Mouse (Mus musculus) E14TG2a.4 (cell line): ENCODE measurements around the gene Mdm2.
A peak's percentile ranks its signal among the peaks of the same experiment; 100 is the strongest.

ENCODE experiments used
- H3K27me3 ChIP-seq: 2 replicates; pipeline ENCODE4 v1.6.1; 2014; ENCODE audit warnings: low read length, control low read depth; ENCODE audit not compliant: insufficient read depth
- H3K36me3 ChIP-seq: 2 replicates; pipeline ENCODE4 v1.6.1; 2014; ENCODE audit warnings: low read length, control low read depth; ENCODE audit not compliant: insufficient read depth
- H3K4me1 ChIP-seq: replicated peaks from 2 replicates; pipeline ENCODE4 v1.6.1; 2014; ENCODE audit warnings: low read depth, low read length, control low read depth
- H3K4me3 ChIP-seq: replicated peaks from 2 replicates; pipeline ENCODE4 v1.5.1; 2014; ENCODE audit warnings: mild to moderate bottlenecking, low read length
- H3K9me3 ChIP-seq: 2 replicates; pipeline ENCODE4 v1.6.1; 2014; ENCODE audit warnings: low read length, control low read depth
- CTCF ChIP-seq: conservative IDR thresholded peaks from 2 replicates; pipeline ENCODE4 v1.5.1; 2014; ENCODE audit warnings: low read length
- NANOG ChIP-seq: IDR thresholded peaks from 2 replicates; pipeline ENCODE4 v1.6.1; 2014; ENCODE audit warnings: borderline replicate concordance, low read length, mixed read lengths
- POU5F1 ChIP-seq: IDR thresholded peaks from 2 replicates; pipeline ENCODE4 v1.6.1; 2014; ENCODE audit warnings: low read length, borderline replicate concordance

Gene Mdm2

DNA sequence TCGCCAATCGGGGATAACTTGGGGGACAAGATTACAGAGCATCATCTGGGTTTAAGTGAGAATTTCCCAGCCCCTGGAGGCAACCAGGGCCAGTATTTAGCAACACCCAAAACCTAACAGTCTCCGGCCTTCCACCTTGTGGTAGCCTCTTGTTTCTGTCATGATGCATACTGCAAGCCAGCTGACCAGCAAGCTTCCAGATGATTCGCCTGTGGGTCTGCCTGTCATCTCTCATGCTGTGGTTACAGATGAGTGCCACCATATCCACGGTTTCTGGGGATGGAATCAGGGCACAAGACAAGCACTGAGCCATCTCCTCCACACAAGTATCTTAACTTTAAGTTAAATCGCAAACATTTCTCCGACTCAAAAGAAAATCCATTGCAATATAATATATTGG is 23.0 kb downstream of the Mdm2 start:
- Histone ChIP-seq H3K36me3 (peaks cover 49% of the 10 kb centered on the region), H3K27me3 (peaks cover 20% of the 10 kb centered on the region), H3K4me1 (peaks cover 39% of the 10 kb centered on the region), H3K9me3 (no peaks in the 10 kb centered on the region), H3K4me3 (no peak overlapping the region)
- no peak for TF ChIP-seq CTCF
- no peak for TF ChIP-seq NANOG
- no peak for TF ChIP-seq POU5F1

GRCm38 (mm10) chr10:117687018-117687417 is 23.5 kb downstream of the Mdm2 start:
- Histone ChIP-seq H3K9me3 (no peaks in the 10 kb centered on the region), H3K4me3 (no peak overlapping the region), H3K36me3 (peaks cover 44% of the 10 kb centered on the region), H3K27me3 (peaks cover 22% of the 10 kb centered on the region), H3K4me1 (peaks cover 37% of the 10 kb centered on the region)
- no peak for TF ChIP-seq POU5F1
- no peak for TF ChIP-seq CTCF
- TF ChIP-seq NANOG = no peak

- peaks cover 34% of the 10 kb centered on the region for H3K36me3 ChIP-seq
- TF ChIP-seq NANOG (no peak), CTCF (no peak), POU5F1 (no peak)
- no peak overlapping the region for H3K4me3 ChIP-seq
- peaks cover 31% of the 10 kb centered on the region for H3K27me3 ChIP-seq
- H3K4me1 ChIP-seq = peaks cover 33% of the 10 kb centered on the region
- no peaks in the 10 kb centered on the region for H3K9me3 ChIP-seq
Measured at GRCm38 (mm10) chr10:117685849-117686591, 24.5 kb downstream of the Mdm2 start.

- Histone ChIP-seq H3K4me1 (peaks cover 33% of the 10 kb centered on the region), H3K4me3 (no peak overlapping the region), H3K27me3 (peaks cover 32% of the 10 kb centered on the region), H3K36me3 (peaks cover 27% of the 10 kb centered on the region), H3K9me3 (no peaks in the 10 kb centered on the region)
- TF ChIP-seq POU5F1 (no peak), NANOG (no peak), CTCF (no peak)
Measured at GRCm38 (mm10) chr10:117685171-117685848, 25.2 kb downstream of the Mdm2 start.

- Histone ChIP-seq H3K36me3 (peaks cover 19% of the 10 kb centered on the region), H3K27me3 (peaks cover 32% of the 10 kb centered on the region), H3K4me1 (peaks cover 30% of the 10 kb centered on the region), H3K4me3 (no peak overlapping the region; the same call in 1 of the 2 replicates), H3K9me3 (no peaks in the 10 kb centered on the region)
- TF ChIP-seq NANOG (no peak), CTCF (no peak), POU5F1 (no peak)
Measured at GRCm38 (mm10) chr10:117684298-117685170, 26.0 kb downstream of the Mdm2 start.

GRCm38 (mm10) chr10:117683734-117684037 is 26.9 kb downstream of the Mdm2 start:
- peaks cover 22% of the 10 kb centered on the region for H3K4me1 ChIP-seq
- H3K27me3 ChIP-seq = peaks cover 32% of the 10 kb centered on the region
- peak overlapping the region; percentile 30; the same call in 1 of the 2 replicates for H3K4me3 ChIP-seq
- H3K9me3 ChIP-seq = no peaks in the 10 kb centered on the region
- TF ChIP-seq POU5F1 (no peak), CTCF (no peak), NANOG (no peak)
- H3K36me3 ChIP-seq = peaks cover 10% of the 10 kb centered on the region; the same call in 1 of the 2 replicates

- Histone ChIP-seq H3K36me3 (peaks cover 6% of the 10 kb centered on the region; the same call in 1 of the 2 replicates), H3K27me3 (peaks cover 38% of the 10 kb centered on the region), H3K4me3 (peak overlapping the region; percentile 30), H3K4me1 (peaks cover 18% of the 10 kb centered on the region), H3K9me3 (no peaks in the 10 kb centered on the region)
- TF ChIP-seq NANOG = no peak
- TF ChIP-seq POU5F1 = no peak
- no peak for TF ChIP-seq CTCF
Measured at GRCm38 (mm10) chr10:117682858-117683733, 27.5 kb downstream of the Mdm2 start.
